Mouse (Mus musculus) lung, postnatal 36 days (tissue): ENCODE measurements around the gene Fgfr2.

Experiments used
- DNase-seq: peaks from one replicate; pipeline ENCODE4 v3.0.0; 2022; ENCODE audit warnings: mixed read lengths

Gene Fgfr2

DNA sequence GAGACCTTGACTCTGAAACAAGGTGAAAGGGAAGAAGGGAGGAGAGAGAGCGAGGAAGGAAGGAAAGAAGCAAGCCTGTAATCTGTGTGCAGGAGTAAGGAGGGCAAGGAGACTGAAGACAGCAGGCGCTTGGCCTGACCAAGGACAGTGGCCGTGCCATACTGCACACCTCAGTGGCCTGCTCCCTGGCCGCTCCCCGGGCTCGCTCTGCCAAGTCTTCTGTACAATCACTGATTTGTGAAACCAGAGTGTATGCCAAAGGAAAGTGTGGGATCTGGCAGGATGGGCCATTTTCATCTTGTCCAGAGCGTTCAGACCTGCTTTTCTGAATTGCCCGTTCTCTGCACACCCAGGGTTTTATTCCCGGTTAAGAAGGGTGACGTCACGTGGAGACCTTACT is 441.9 kb downstream of the Fgfr2 start:
- DNase-seq = no peak

DNA sequence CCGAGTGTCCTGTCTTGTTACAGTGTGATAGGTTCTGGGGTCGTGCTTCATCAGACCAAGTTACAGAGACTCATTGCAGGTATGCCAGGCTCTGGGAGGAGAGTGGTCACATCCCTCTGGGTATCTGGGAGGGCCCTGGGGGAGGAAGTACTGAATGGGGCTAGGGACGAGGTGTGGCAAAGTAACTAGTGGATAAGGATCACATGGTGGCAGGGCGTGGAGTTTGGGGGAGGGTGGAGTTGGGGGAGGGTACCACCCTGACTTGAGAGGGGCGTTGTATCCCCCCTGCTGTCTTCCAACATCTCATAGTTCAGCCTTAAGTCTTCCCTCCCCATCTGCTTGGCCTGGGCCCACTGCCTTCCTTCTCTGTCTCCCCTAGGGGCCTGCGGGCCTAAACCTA is 443.6 kb downstream of the Fgfr2 start:
- DNase-seq = no peak

GRCm38 (mm10) chr7:132679117-132679516 is 444.0 kb downstream of the Fgfr2 start:
- no peak for DNase-seq

GRCm38 (mm10) chr7:132675922-132676321 is 447.2 kb downstream of the Fgfr2 start:
- no peak for DNase-seq

DNA sequence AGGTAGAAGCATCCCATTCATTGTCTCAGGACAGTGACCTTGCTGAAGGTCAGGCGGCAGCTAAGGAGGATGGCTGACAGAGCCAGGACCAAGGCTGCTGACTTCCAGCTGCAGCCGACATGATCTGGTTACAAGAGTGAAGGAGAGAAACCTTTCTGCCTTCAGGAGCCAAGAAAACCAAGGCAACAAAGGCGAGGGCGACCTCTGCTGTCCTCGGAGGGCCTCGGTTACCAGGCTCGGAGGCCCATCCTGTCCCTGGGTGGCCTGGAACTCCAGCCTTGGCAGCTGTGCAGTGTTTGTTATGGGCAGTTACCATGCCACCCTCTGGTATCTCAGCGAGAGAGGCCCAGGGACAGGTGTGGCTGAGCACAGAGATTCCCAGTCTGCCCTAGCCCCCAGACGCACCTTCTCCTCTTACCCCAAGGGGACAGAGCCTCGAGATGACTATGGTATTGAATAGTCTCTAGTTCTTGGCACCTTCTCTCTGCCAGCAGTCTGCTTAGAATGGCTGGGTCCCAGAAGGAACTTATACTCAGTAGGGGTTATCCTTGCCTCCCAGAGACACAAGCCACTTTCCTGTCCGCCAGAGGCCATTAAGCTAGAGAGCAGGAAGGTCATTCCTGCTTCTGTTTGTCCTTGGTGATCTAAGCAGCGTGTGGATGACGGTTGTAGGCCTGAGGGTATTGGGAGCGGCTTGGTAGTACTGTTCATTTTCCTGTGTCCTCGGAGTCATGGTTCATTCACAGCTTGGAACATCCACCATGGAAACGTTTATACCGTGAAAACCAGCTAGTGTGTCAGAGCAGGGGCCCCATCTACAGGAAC is 449.0 kb downstream of the Fgfr2 start:
- peak; percentile 93 for DNase-seq

- DNase-seq = peak; percentile 87
These were observed 450.6 kb downstream of the Fgfr2 start for GRCm38 (mm10) chr7:132672481-132672959.

GRCm38 (mm10) chr7:132670863-132671165 is 452.3 kb downstream of the Fgfr2 start:
- DNase-seq = peak; percentile 75

DNA sequence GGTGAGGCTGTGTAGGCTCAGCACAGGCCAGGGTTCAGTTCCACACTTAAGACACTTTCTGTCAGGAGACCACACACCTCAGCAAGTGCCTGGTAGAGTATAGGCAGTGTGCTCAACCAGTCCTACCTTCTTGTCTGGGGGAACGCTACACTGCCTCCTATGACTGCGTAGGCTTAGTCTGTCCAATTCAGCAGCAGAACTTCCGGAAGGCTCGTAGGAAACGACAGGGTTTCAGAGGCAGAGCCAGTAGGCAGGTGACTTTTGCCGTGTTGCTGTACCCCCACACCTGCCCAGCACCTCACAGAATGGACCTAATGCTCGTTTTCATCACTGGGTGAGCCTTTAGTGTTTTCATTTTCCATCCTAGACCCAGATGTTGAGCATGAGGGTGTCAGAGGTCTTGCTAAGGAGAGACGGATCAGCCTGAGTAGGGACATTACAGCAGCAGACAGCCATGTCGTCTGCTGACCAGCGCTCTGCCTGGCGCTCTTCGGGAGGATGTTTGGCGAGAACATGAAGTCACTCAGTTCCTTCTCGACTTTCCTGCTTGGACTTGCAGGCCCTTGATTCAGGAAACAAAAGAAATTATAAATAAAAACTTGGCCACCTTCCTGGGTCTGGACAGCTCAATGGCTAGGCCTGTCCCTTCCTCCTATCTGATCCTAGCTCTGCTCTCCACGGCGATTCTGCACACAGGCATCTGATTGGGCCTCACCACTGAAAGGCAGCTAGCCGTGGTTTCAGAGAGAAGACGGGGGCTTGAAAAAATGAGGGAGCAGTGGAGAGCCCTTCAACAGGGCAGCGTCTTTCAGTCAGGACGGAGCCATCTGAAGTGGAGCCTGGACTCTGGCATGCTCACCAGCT is 452.9 kb downstream of the Fgfr2 start:
- DNase-seq = peak; percentile 85

DNA sequence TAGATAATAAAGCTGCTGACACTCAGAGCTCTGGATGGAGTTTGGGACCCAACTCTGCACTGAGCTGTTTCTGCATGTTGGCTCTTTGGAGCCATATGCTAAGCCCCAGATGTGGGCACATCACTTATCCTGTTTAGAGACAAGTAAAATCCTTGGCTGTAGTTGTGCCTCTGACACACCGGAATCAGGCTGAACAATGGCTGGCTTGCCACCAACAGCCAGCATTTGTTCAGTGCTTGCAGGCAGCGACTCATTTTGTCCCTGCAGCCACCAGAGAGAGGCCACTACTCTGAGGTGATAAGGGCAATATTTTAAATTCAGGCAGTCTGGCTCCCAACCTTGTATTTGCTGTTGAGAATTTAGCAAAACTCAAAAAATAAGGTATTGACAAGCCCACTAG is 454.5 kb downstream of the Fgfr2 start:
- peak; percentile 90 for DNase-seq

DNA sequence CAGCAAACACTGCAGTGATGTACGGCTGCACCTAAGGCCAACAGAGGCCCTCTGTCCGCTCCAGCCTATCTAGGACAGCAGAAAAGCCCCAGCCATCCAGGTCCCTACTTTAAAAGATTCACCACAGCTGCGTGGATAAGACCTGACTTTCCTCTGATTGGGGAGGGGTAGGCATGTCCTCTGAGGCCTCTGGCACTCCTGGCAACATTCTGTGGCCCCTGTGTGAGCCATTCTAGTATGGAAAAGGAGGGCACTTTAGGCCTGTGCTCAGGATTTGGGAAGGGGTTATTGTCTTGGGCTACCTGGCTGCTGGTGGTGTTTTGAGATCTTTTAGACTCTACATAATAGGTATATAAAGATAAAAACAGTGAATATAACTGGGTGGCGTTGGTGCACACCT is 456.6 kb downstream of the Fgfr2 start:
- DNase-seq = no peak

GRCm38 (mm10) chr7:132665664-132666382 is 457.3 kb downstream of the Fgfr2 start:
- no peak for DNase-seq

DNA sequence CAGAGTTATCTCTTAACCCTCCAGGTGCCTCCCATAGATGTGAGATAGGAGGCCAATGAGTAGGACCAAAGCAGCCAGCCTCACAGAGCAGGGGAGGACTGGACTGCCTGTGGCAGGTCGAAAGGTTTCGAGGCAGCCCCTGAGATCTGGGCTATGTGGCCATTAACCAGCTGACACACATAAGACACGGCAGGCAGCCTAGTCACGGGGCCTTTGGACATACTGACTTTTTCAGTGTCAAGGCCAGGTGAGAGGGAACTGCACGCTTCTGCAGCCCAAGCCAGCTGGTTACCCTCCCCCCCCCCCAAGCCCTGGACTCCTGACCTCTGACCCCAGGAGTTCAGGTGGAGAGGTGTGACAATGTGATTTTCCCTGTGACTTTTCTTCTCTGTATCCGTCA is 458.3 kb downstream of the Fgfr2 start:
- no peak for DNase-seq

GRCm38 (mm10) chr7:132662831-132663230 is 460.3 kb downstream of the Fgfr2 start:
- DNase-seq = peak; percentile 78

DNA sequence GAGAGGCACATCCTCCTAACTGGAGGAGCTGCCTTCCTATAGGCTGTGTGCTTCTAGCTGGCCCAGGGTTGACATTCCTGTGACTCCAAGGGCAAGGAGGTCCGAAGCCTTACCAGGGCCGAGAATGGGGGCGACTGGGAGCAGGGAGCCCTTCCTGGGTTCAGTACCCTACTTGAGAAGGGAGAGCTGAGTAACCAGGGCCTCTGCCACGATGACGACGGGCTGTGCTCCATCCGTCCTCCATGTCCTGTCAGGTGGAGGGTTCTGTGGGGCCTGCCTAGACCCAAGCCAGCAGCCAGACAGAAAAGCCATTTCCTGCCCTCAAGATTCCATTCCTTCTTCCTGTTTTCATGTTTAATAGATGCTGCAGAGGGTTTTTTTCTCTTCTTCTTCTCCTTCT is 463.5 kb downstream of the Fgfr2 start:
- DNase-seq = no peak

GRCm38 (mm10) chr7:132658688-132659087 is 464.5 kb downstream of the Fgfr2 start:
- no peak for DNase-seq

DNA sequence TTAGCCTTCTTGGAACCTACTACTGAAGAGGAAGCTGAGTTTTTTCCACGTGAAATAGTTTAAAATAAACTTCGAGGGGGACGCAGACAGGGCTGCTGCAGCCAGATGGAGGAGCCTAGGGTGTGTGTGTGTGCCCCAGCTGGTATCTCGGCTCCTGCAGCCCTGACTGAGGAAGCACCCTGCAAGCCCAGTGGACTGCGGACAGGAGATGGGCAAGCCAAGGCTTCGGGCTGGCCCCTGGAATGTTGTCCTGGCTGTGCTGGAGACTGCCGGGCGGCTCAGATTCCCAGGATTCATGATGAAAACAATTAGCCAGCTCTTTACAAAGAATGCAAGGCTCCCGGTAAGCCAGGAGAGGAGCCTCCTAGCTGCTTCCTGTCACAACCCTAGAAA is 465.1 kb downstream of the Fgfr2 start:
- DNase-seq = peak; percentile 57

DNA sequence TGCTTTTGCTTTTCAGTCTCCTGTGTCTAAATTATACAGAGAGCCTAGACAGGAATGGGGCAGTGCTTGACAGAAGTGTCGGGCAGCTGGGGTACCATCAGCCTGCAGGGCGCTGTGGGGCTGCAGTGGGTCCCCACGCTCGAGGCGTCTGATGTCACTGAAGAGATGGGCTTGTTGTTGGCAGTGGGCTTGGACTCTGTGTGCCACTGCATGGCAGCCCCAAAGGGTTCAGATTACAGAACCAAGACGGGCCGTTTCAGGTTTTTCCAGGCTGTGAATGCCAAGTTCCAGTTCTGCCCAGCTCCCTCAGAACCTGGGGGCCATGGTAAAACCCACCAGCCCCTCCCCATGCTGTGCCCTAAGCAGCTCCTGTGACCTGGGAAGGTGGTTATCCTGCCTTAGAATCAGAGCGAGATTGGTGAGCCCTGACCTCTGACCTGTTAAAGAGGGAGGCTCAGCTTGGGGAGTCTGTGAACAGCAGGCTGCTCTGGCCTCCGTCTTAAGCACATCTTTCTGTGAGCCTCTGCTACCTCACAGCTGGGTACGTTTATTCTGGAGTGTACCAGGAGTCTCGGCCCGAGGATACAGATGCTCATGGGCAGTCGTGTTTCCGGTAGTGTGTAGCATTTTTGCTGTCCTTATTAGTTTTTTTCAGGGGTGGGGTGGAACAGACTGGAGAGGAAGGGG is 465.6 kb downstream of the Fgfr2 start:
- no peak for DNase-seq

GRCm38 (mm10) chr7:132656548-132656947 is 466.6 kb downstream of the Fgfr2 start:
- peak; percentile 96 for DNase-seq

- DNase-seq = peak; percentile 95
These were observed 467.1 kb downstream of the Fgfr2 start for GRCm38 (mm10) chr7:132656075-132656474.

- DNase-seq = no peak
These were observed 468.7 kb downstream of the Fgfr2 start for GRCm38 (mm10) chr7:132654412-132654811.

DNA sequence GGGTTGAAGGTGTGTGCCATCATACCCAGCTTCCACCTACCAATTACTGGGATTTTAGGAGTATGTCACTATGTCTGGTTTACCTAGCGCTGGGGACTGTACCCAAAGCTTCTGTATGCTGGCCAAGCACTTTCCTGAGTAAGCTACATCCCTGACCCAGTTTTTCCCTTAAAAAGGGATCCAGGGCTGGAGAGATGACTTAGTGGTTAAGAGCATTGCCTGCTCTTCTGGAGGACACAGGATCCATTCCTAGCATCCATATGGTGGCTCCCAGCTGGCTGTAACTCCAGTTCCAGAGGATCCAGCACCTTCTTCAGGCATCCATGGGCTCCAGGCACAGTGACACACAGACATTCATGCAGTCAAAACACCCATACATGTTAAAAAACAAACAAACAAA is 476.6 kb downstream of the Fgfr2 start:
- no peak for DNase-seq

DNA sequence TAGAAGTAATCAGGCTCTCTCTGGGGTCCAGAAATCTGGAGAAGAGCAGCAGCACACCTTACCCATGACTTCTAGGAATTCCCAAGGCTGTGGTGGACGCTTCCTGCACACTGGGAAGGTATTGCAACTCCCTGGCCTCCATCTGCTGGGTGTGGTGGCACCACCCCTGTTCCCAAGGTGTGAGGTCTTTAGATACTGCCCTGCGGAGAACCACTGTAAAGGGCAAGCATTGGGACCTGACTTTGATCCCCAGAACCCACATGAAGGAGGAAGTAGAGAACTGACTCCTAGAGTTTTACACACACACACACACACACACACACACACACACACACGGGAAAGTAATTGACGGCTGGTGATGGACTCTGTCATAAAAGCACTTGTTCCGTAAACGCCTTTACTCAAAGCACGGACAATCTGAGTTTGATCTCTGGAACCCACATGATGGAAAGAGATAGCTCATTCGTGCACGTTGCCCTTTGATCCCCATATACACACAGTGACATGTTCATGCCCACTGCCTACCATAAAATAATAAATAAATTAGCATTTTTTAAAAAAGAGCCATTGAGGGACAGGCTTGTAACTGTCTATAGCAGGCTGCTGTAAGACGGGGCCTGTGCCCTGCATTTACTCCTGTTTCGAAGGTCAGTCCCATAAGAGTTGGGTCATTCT is 478.4 kb downstream of the Fgfr2 start:
- no peak for DNase-seq
